Mouse (Mus musculus) myocyte (in vitro differentiated cells): ENCODE data around the gene Mmgt2.

Experiments used
- MYOD1 ChIP-seq, 3 experiments: IDR thresholded peaks; one replicate each; pipeline ENCODE4 v1.6.1; 2011; ENCODE audit warnings: control low read depth in 2 of 3, low read depth in 2 of 3, mild to moderate bottlenecking in 2 of 3, moderate library complexity in 1 of 3; ENCODE audit not compliant: insufficient read length in 2 of 3, control insufficient read depth in 1 of 3
- MYOG ChIP-seq, 3 experiments: IDR thresholded peaks; one replicate each; pipeline ENCODE4 v1.6.1; 2011; ENCODE audit warnings: control low read depth in 2 of 3, low read depth in 2 of 3, mild to moderate bottlenecking in 2 of 3; ENCODE audit not compliant: insufficient read length in 2 of 3, control insufficient read depth in 1 of 3, insufficient read depth in 1 of 3
- POLR2A ChIP-seq: IDR thresholded peaks from one replicate; pipeline ENCODE4 v1.6.1; 2011; ENCODE audit warnings: low read depth, mild to moderate bottlenecking, control low read depth, moderate library complexity; ENCODE audit not compliant: insufficient read length
- SRF ChIP-seq: IDR thresholded peaks from one replicate; pipeline ENCODE4 v1.6.1; 2011; ENCODE audit warnings: low read depth; ENCODE audit not compliant: control insufficient read depth, insufficient read length
- USF1 ChIP-seq: IDR thresholded peaks from one replicate; pipeline ENCODE4 v1.6.1; 2011; ENCODE audit warnings: low read depth, mild to moderate bottlenecking, control low read depth, moderate library complexity

GRCm38 (mm10) chr11:62645337-62645675, 3.2 kb upstream of the Mmgt2 start:
- TF ChIP-seq POLR2A: no peak
- no peak for TF ChIP-seq USF1
- no peak for TF ChIP-seq SRF
- no peak for TF ChIP-seq MYOD1 (IDR thresholded peaks at IDR 0.05; ENCODE audit: control insufficient read depth in 1 of 3, insufficient read length in 2 of 3, low read depth in 2 of 3)
- no peak for TF ChIP-seq MYOG (IDR thresholded peaks at IDR 0.05; ENCODE audit: control insufficient read depth in 1 of 3, insufficient read depth in 1 of 3, insufficient read length in 2 of 3, low read depth in 2 of 3)
